Comparison of ENCODE assay signal across 26 mouse cellular contexts in the genomic region with DNA sequence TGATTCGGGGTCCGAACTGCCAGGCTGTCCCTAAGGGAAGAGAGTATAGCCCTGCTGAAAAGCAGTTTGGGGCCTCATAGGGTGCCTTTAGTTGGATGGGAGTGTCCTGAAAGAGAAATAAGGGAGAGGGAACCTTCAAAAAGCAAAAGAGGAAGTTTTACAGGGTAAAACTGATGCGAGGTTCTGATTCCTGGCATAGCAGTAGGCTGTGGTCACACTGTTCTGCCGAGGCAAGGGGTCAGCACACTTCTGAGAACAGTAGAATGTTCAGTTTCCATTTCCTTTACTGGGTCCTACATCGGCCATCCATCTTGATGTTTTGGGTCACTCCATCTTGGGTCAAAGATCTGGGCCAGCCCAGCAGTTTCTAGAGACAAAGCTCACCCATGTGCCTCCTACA.
"Had no signal": no experiment of that assay in that cellular context is flagged by ENCODE, and none has a peak within 500 bp of the region (broad histone marks: within the 10 kb centered on the region; RNA-seq: fewer than 3 reads in every experiment).

No protein-coding gene starts in this region.

- ATAC-seq: hindbrain, embryonic 16.5 days; inflammation-experienced regulatory T-cells, adult 6 months; intestine, embryonic 15.5 days; intestine, postnatal 0 days; liver, embryonic 12.5 days had no signal

- H3K4me1 ChIP-seq: hindbrain, embryonic 10.5 days; hindbrain, embryonic 12.5 days; intestine, embryonic 15.5 days; limb, embryonic 10.5 days; limb, embryonic 12.5 days; liver, embryonic 12.5 days had no signal

- H3K9me3 ChIP-seq: heart, embryonic 10.5 days; heart, embryonic 13.5 days; heart, embryonic 15.5 days; hindbrain, embryonic 10.5 days; hindbrain, embryonic 12.5 days; intestine, embryonic 15.5 days; limb, embryonic 10.5 days; limb, embryonic 12.5 days; liver, embryonic 12.5 days had no signal

- H3K27me3 ChIP-seq: heart, embryonic 13.5 days; heart, embryonic 15.5 days; hindbrain, embryonic 12.5 days; intestine, embryonic 15.5 days; limb, embryonic 12.5 days; liver, embryonic 12.5 days had no signal

- H3K36me3 ChIP-seq: heart, embryonic 13.5 days; heart, embryonic 15.5 days; hindbrain, embryonic 10.5 days; hindbrain, embryonic 12.5 days; intestine, embryonic 15.5 days; limb, embryonic 10.5 days; limb, embryonic 12.5 days; liver, embryonic 12.5 days had no signal

- H3K4me3 ChIP-seq: gastrocnemius, adult 2 months; heart, embryonic 10.5 days; heart, embryonic 13.5 days; heart, embryonic 15.5 days; hindbrain, embryonic 10.5 days; hindbrain, embryonic 12.5 days; intestine, embryonic 15.5 days; layer of hippocampus, adult 2 months; left cerebral cortex, adult 2 months; limb, embryonic 10.5 days; limb, embryonic 12.5 days; liver, embryonic 12.5 days had no signal

- H3K4me2 ChIP-seq: heart, embryonic 13.5 days; heart, embryonic 15.5 days; hindbrain, embryonic 12.5 days; hindbrain, embryonic 14.5 days; intestine, embryonic 15.5 days; limb, embryonic 12.5 days; liver, embryonic 12.5 days had no signal

- DNase-seq: gastrocnemius, adult 2 months; gastrocnemius, postnatal 10 days; gastrocnemius, postnatal 25 days; heart, adult 18-20 months; heart, postnatal 14 days; heart, postnatal 36 days; kidney, adult 18-20 months; kidney, adult 8-10 months; kidney, postnatal 10 days; kidney, postnatal 25 days; kidney, postnatal 4 days had no signal

- H3K27ac ChIP-seq: gastrocnemius, adult 2 months; heart, embryonic 10.5 days; heart, embryonic 13.5 days; heart, embryonic 15.5 days; hindbrain, embryonic 10.5 days; hindbrain, embryonic 12.5 days; hindbrain, embryonic 14.5 days; intestine, embryonic 15.5 days; layer of hippocampus, adult 2 months; left cerebral cortex, adult 2 months; limb, embryonic 10.5 days; limb, embryonic 12.5 days; liver, embryonic 12.5 days had no signal

- H3K9ac ChIP-seq: heart, embryonic 13.5 days; heart, embryonic 15.5 days; hindbrain, embryonic 12.5 days; hindbrain, embryonic 14.5 days; intestine, embryonic 15.5 days; limb, embryonic 12.5 days; liver, embryonic 12.5 days had no signal
